13 mouse cellular contexts compared by ENCODE assay signal in the genomic region with DNA sequence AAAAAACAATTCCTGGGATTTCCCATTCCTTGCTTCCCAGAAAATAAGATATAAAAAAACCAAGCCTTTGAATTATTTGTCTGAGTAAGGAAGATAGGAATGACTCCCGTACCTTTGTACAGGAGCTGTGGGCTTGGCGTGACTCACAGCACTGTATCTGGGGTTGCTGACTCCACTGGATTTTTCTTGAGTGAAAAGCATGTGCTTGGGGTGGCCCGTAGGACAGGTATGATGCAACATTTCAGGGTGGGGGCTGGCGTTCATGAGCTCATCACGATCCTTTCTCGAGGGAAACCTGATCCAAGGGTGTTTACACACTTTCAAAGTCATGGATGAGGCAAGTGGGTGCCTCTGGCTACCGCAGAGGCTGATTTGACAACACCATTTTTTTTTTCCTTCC. TPM values are rescaled to one million over a fixed set of nuclear protein-coding genes. Genes with fewer than 3 reads are reported as not detected.
"Had no signal": no experiment of that assay in that cellular context is flagged by ENCODE, and none has a peak within 500 bp of the region (broad histone marks: within the 10 kb centered on the region; RNA-seq: fewer than 3 reads in every experiment).

No protein-coding gene starts in this region.

- H3K4me3 ChIP-seq: limb, embryonic 15.5 days; liver, embryonic 12.5 days; lung, embryonic 15.5 days; midbrain, embryonic 12.5 days had no signal

- H3K27ac ChIP-seq: kidney, postnatal 0 days; limb, embryonic 15.5 days; liver, embryonic 12.5 days; lung, embryonic 15.5 days; midbrain, embryonic 12.5 days had no signal

- H3K27me3 ChIP-seq: limb, embryonic 15.5 days; liver, embryonic 12.5 days; lung, embryonic 15.5 days; midbrain, embryonic 12.5 days had no signal

- DNase-seq: kidney, adult 9 months; kidney, postnatal 36 days; layer of hippocampus, adult 9-11 months; right cerebral cortex, adult 18-20 months; right cerebral cortex, postnatal 25 days; thymus, adult 18-20 months; thymus, postnatal 14 days had no signal

- H3K36me3 ChIP-seq: limb, embryonic 15.5 days; liver, embryonic 12.5 days; lung, embryonic 15.5 days; midbrain, embryonic 12.5 days had no signal

- H3K4me1 ChIP-seq: limb, embryonic 15.5 days; liver, embryonic 12.5 days; lung, embryonic 15.5 days; midbrain, embryonic 12.5 days had no signal

- H3K4me2 ChIP-seq: limb, embryonic 15.5 days; liver, embryonic 12.5 days; lung, embryonic 15.5 days; midbrain, embryonic 12.5 days had no signal

RNA-seq across cellular contexts. Expression of a gene that starts 35.6 kb away (rescaled TPM):
- total RNA-seq: megakaryocyte-erythroid progenitor cell, adult 5-6 weeks had no signal
